Mouse (Mus musculus) right cerebral cortex, postnatal 10 days (tissue): ENCODE data around the gene Lpar1.

Experiments used
- DNase-seq, 2 experiments: peaks; one replicate each; pipeline ENCODE4 v3.0.0; 2021; ENCODE audit warnings: low spot score in 2 of 2

The Lpar1 gene

DNA sequence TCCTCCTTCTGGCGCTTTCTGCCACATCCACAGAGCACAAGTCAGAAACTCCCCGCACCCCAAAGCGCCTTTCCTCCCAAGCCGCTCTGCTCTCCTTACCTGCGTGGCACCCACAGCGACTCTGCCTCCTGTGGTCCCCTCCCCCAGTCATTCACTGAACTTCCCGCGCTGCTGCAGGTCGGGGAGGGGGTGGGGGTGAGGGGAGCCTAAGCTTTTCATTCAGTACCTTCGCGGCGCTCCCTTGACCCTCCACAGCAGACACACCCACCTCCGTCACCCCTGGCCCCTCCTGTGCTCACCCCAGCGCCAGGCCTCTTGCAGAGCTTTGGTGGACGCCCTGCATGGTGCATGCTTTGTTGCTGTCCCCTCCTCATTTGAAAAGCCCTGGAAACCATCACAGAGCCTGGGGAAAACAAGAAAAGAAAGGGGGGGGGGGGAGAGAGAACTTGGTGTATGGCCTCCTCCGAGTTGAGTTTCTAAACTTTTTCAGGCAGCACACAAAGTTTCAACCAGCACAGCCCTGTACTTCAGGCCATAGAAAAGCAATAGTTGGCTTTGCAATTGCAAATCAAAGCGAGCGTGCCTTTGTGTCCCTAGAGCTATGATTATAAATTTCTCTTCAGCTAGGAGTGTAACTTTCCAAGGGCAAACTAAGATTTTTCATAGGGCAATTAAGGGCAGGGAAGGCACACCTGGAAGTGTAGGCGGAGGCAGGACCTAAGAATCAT, at the start of gene Lpar1:
Gene Lpar1, minus strand, starts transcription at position 268 of the 728 bp plus-strand sequence.
- DNase-seq = no peak

DNA sequence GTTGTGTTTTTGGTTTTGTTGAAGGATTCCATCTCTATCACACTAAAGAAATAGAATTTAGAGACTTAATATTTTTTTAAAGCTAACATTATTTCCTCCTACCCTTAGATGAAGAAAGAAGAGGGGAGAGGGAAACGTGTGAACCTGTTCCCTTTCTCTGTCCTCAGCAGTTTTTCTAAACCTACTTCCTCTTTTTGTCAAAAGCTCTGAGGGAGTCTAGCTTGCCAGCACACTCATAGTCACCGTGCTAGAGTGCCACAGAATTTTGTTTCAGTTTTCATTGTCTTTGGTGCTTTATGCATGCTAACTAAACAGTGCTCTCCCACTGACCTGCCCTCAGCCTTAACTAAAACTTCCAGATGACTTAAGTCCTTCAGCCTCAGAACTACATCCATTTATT, 32.2 kb upstream of the Lpar1 start:
- DNase-seq = no peak

DNA sequence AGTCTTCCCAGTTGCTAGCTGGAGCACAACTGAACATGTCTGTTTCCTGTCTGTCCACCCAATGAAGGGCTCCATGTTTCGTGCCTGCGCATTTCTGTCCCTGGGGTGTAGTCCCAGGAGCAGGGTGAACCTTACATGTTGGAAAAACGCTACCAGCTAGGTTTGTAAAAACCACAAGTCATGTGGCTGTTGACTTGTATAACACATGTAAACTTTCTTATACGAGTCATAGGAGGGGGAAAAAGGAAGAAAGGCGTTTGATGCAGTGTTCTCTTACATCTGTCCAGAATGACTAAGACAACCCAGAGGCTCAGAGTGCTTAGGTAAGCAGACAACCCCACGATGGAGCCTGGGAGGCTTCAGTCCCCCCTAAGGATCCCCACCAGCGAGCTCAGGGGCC, 27.5 kb upstream of the Lpar1 start:
- no peak for DNase-seq

DNA sequence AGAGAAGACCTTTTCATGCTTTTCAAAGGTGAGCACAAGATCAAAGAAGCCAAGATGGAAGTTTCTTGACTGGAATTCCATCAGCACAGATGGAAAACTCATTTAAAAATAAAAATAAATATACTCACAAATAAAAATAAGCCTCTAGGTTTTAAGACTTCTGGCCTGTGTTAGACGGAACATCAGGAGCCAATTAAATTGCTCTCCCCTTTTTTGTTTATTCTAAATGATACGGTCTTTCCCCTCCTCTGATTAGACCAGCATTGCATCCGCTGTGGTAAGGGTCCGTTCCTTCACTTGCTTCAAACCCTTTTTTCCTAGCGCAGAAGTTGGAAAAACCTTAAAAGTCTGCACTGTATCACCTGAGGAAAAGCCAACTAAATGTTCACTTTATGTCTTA, 26.8 kb upstream of the Lpar1 start:
- DNase-seq = no peak

DNA sequence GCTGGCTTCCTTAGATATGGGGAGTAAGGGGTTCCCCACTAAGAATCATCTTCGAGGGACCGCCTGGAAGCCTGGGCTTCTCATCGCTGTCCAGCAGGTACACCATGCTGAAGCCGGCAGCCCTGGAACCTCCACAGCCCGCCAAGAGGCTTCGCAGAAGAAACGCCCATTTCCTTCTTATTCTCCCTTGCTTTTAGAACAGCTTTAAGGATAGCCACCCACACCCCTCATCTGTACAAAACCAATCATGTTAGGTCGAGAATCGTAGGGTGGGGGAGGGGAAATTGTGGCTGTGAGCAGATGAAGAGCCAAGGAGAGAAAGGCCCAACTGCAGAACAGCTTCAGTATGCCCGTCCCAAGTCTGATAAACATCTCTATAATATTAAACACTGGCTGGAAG, 26.4 kb upstream of the Lpar1 start:
- no peak for DNase-seq

DNA sequence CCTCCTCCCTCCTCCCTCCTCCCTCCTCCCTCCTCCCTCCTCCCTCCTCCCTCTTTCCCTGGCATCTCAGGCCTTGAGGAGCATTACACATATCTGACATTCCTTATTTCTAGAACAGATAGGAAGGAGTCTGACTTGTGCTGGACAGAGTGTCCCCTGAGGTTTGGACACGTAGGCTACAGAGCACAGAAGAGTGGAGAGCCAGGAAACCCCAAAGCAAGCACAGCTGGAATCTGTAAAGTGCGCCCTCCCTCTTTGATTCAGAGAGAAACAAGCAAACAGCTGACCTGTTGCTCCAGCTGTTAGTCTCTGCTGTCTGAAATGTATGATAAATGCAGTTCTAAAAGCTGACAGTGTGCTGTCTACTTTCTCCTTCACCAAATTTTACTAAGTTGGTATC, 24.8 kb upstream of the Lpar1 start:
- no peak for DNase-seq

DNA sequence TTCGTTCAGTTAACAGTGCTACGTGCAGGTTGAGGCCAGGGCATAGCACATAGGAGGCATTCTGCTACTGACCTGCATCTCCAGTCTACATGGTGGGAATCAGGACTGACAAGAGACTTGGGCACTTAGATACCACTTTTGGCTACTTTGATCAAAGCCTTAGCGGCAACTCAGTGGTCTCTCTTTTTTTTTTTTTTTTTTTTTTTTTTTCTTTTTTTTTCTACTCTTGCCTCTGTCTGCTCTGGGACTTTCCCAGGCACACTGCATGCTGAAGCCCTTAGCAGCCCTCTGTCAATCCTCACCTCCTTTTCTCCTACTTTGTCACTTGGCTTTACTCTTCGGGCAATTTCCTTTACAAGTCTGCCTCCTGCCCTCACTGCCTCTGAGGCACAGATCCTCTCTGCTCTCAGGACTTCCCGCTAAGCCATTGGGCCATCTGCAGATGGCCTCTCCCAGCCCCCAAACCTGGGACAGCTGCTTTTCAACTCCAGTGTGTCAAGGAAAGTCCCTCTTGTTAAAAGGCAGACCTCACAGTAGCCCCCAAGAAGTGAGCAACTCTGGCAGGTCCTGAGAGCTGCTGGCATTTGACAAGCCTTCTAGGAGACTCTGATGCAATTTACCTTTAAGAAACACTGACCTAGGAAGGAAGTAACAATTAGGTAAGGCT, 23.8 kb upstream of the Lpar1 start:
- no peak for DNase-seq

DNA sequence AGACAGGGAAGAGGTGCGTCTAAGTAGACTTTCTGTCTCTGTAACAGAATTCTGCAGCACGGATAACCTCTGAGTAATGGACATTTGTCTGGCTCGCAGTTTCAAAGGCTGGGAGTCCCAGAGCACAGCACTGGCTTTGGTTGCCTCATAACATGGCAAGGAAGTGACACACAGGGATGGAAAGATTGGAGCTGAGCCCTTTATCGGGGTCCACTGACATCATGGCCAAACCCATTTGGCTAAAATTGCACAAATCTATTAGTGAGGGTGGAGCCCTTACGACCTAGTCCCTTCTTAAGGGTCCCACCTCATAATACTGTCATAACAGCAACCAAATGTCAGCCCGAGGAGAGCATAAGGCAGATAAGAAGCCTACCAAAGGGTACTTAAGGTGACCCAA, 22.1 kb upstream of the Lpar1 start:
- no peak for DNase-seq

DNA sequence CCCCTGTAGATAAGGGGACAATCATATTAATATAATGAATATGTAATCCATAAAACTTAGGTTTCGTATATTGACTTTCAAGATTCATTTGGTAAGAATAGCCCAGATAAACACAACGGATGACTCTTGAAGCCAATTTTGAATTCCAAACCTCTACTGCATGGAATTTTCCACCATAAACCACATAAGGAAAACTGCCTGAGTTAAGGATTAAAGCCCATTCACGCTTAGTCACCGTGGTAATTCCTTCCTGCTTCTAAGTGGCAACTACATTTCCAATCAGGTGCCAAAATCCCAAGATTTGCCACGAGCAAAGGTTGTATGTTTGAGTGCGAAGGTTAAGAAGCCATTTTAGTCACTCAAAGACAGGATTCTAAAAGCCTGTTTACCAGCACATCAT, 20.3 kb upstream of the Lpar1 start:
- no peak for DNase-seq

DNA sequence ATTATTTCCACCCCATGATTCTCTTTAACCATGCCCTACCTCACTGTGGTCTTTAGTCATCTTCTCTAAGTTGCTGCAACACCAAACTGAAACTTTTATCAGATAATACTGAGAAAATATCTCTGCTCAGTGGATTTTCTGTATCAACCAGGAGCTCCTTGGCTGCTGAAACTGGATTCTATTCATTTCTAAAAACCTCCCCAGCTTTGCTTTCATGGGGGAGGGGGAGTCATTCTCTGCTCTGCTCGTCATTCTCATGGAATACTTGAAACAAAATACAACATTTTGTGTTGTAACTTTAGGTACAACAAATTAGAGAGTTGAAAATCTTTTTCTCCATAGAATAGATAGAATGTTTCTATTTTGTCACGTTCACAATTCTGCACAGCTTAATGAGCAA, 18.7 kb upstream of the Lpar1 start:
- no peak for DNase-seq

DNA sequence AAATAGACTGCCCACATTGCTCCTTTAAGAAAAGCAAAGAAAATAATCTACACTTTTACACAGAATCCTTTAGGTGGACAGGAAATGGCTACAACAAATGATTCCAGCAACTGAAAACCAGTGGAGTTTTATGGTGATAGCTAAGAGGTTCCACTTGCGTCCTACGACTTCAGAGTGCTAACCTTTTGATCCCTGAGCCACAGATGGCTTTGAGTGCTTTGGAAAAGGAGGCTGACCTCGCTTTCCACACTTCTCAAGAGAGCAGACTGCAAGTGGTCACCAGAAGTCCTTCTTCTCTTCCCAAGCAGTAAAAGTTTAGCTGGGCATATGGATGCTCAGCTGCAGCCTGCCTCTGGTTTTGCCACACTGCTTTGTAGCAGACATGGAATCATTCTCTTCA, 18.0 kb upstream of the Lpar1 start:
- no peak for DNase-seq

DNA sequence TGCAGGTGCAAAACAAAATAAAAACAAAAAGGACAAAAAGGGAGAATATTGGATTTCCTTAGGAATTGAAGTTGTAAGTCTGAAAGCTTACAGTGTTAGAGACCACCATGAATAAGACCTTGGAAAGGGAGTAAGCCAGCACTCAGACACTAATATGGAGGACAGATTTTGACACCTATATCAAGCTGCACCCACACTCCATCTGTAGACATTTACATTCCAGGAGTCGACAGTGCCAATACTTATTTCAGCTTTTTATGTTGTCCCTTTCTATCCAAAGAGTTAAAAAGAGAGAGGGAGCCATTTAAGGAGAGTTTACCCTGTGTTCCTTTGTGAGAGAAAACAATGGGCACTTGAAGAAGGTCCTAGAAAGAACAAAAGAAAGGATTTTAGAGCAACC, 17.5 kb upstream of the Lpar1 start:
- DNase-seq = no peak

DNA sequence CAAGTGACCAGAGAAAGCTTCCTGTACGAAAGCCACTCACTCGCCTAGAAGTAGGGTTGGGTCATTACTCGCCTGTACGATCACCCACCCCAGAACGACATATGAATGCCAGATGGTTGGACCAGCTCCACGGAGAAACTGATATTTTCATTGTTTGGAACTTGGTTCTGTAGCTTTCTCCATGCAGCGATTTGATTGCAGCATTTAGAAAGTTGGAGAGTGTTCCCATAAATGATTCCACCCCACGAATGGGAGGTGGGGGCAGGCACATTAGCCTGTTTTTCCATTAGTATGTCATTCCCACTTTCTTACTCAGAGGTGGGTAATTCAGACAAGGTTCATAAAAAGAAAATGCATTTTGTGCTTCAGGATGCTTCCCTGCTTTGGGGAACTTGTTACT, 14.8 kb upstream of the Lpar1 start:
- DNase-seq = no peak

DNA sequence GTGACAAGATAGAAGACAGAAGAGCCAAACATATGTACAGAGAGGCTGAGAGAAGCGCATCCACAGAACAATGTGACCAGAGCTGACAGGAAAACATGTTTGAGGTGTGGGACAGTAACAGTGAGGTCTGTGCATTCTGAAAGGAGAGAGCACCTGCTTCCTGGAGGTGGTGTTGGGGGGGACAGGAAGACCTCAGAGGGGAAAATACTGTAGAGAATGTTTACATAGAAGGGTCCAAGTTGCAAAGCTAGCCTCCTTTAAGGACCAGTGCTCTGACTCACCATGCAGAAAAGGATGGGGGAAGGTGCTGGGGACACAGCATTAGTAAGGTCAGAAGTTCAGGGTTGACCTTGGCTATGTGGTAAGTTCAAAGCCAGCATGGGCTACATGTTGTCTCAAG, 9.1 kb upstream of the Lpar1 start:
- no peak for DNase-seq

DNA sequence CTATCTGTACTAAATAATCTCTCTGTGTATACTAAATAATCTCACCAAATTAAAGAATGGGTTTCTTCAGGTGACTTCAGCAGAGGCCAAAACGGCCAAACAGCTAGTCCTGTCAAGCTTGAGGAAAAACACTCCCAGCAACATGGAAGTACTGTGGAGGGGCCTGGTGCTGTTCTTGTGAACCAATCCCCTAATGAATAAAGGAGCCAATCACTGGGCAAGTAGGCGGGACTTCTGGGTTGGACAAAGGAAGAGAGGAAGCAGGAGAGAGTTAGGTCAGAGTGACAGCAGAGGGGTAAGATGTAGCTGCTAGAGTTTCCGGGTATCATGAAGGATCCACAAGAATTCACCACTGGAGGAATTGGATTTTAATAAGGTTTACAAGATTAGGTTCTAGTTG, 3.3 kb upstream of the Lpar1 start:
- DNase-seq = no peak

DNA sequence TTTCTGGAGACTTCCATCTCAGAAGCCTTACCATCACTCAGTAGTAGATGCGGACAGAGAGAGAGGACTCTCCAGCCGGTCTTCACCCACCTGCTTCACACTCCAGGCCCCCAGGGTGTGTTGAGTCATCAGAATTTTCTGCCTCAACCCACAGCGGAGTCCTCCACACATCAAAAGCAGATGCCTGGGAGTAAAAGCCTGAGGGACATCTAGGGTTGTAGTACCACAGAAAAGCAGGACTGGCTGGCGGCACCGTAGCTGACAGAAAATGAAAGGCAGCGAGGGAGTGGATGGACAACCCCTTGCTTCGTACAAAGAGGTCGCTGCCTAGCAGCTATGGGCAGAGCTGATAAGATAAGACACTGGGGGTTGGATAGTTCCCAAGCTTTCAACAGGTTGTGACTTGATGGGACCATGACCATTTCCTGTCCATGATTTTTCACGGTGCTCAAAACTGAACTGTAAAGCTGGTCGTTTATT, 701 bp upstream of the Lpar1 start:
- no peak for DNase-seq

DNA sequence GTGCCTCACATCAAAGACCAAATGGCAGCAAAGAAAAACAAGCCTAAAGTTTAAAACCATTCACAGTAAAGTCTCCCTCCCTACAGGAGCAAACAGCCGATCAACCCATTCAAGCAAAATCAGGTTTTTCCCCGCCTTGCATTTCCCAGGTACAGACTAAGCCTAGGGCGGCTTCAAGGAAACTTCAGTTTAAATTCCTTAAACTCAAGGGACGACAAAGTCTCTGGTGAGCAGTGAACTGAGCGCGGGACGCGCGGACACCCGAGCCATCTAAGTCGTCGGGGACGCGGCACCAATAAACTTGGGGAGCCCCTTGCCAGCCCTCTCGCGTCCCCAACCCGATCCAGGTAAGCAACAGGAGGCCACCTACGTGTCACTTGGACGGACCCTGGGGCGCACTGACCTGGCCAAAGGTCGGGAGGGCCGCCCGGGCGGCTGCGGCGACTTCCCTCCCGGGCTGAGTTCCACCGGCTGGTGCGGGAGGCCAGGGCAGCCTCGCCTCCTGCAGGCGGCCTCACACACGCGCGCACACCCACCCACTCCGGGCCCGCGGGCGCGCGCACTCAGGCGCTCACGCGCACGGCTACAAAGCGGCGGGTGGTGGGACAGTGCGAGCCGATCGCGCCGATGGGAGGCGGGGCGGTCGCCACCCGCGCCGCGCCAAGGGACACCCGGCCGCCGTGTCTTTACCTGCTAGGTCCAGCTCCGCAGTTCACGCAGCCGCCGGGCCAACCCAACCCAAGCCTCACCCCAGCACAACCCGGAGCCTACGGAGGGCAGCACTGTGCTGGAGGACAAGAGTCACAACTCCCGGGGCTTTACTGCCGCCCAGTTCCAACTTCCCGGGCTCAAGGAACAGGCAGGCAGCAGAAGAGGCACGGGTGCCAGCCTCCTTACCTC, 717 bp downstream of the Lpar1 start:
- DNase-seq = peak; percentile 47 to 69

DNA sequence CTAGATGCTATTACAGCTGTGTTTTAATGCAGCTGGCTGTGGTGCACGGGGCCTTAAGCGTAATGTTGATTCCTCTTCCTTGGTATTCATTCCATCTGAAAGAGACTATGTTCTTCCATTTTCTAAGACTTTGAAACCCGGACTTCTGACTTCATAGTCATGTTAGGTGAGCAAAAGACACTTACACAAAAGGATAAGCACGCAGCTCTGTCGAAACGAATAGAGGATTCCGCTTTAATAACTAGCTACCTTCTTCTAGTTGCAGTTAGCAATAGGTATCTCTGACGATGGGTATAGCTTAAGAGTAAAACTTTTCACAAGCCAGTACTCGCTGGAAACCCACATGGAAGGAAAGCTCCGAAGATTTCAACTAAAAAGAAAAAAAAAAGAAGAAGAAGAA, 1.5 kb downstream of the Lpar1 start:
- no peak for DNase-seq

DNA sequence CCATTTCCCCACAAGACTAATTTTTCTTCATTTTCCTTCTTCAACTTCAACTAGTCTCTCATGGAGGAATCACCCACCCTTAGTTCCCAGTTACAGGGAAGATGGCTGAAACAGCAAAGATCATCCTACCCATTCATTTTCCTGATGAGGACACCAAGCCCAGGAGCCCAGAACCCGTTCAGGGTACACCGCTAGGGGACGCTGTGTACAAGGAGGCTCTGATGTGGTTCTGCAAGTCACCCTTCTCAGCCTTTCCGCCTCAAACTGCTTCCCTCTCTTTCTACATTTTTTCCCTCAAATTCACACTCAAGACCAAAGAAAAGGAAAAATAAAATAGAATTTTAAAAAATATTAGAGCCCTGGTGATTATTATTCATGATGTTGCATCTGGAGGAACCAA, 1.9 kb downstream of the Lpar1 start:
- peak in 1 of 2 experiments; percentile 59 for DNase-seq

DNA sequence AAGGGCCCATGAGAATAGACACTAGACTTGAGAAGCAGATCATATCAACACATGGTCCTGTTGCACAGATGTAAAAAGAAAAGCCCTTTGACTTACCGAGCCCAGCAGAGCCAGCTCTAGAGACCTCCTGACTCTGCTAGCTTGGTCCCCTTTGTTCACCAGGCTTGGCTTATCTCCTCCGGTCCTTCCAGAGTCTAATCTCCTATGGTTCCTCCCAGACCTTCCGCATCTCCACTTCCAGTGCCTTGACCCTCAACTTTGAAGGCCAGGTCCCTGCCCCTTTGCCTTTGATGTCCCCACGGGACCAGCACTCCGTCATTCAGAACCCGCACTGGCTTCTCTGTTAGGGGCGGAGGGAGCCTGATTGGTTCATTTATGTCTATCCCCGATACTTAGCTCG, 6.0 kb downstream of the Lpar1 start:
- no peak for DNase-seq

DNA sequence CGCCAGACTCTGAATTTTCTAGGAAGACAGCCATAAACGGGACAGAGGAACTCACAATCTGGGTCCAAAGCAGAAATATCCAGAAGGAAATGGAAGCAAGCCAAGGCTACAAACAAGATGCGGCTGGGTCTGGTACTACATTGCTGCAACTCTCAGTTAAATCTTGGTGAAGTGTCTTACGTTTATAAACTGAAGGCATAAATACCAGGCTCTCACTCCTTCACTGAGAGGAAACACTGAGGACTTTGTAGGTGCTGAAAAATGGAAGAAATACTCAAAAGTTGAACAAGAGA, 6.5 kb downstream of the Lpar1 start:
- no peak for DNase-seq

DNA sequence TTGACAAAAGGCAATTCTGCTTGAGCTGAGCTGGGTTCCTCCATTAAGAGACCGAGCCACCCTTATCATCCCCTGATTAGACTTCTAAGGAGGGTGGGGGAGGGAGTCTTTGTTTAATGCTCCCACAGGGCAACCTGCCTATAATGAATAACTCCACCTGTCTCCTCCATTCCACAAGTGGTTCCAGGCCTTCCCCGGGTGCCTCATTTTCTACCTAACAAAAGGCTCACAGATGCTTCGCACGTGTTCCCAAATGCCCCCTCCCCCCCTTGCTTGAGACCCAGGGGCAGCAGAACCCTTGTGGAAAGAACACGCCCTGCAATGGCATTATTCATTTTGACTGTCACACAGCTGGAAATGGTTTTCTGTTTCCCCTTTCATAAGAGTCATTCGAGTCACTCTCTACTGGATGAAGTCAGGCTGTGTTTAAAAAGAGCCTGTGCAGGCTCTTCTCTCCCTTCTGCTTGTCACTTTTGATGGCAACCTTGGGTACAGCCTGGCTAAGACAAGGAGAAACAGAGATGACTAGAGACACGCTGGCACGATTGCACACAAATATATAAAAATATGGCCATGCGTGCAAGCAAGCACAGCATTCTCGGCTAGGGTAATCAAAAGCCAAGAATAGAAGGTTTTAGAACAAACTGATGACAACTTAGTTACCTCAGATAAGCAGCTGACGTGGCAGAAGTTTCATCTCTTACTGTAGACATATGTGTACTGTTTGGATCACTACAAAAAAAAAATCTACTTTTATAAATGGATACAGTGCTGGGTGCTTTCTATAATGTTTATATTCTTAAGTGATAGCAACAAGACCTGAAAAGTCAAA, 7.0 kb downstream of the Lpar1 start:
- DNase-seq = no peak
